Mouse (Mus musculus) 3T3-L1 (cell line): Measurements from ENCODE around the gene Gm21764.
"Not testable (repeated sequence)": the region's sequence is repeated elsewhere in the genome, so short reads cannot be mapped to it uniquely, and the experiment has no call there.

Experiments
- DNase-seq: peaks from one replicate; pipeline ENCODE4 v3.0.0-alpha.2; 2015; ENCODE audit warnings: low read depth, low spot score

Gene Gm21764

DNA sequence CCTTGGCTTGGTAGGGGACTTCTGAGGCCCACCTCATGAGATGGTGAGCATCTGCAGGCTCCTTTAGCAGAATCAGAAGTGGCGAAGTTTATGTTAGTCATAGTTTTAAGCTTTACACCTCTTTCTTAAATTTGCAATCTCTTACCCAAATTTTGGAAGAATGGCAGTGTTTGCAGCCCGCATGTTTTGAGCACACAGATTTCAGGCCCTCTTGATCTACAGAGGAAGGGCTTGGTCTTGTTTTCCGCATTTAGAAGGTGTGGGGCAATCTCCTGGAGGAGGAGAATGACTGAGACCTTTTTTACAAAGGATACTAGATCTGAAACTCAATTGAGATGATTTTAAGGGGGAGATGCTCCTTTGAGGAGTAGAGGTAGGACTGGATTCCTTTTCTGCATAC is at the start of gene Gm21764:
Gene Gm21764 (minus strand): TSS at position 101 of the 400 bp plus-strand sequence.
- not testable (repeated sequence) for DNase-seq

DNA sequence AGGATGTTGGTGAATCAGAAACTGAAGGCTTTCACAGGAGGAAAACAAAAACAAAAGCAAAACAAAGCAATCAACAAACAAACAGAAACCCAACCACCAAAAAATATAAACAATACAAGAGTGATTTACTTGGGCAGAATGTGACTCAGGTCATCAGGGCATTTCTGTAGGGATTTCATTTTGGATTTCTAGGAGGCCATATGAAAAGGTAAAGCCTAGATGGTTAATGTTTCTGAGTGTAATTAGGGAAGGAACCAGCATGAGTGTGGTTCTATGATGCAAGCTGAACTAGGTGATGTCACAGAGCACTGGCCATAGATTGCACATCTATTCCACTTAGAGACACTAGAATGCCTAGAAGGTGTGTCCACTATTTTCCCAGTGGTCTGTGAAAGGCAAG is 27.2 kb upstream of the Gm21764 start, which contains the start of gene Ssty1:
Gene Ssty1 (plus strand): TSS at position 301 of the 400 bp plus-strand sequence.
- not testable (repeated sequence) for DNase-seq
